Mouse (Mus musculus) urinary bladder, adult 2 months (tissue): ENCODE results near the gene Krtap10-4. TPM values are rescaled to one million over a fixed set of nuclear protein-coding genes. Genes with fewer than 3 reads are reported as not detected.
"Not testable (repeated sequence)": the region's sequence is repeated elsewhere in the genome, so short reads cannot be mapped to it uniquely, and the experiment has no call there.

Experiments used
- DNase-seq: peaks from one replicate; pipeline ENCODE4 v3.0.0; 2022; ENCODE audit warnings: low spot score
- polyA plus RNA-seq: library from polyadenylated mRNA; depleted of rRNA; stranded (reverse); fragments of >200 nt; gene quantifications from 2 replicates; pipeline ENCODE4 v1.2.3, GENCODE M21; 2012; rRNA removed

The Krtap10-4 gene
- polyA plus RNA-seq, 1 experiment = not detected

DNA sequence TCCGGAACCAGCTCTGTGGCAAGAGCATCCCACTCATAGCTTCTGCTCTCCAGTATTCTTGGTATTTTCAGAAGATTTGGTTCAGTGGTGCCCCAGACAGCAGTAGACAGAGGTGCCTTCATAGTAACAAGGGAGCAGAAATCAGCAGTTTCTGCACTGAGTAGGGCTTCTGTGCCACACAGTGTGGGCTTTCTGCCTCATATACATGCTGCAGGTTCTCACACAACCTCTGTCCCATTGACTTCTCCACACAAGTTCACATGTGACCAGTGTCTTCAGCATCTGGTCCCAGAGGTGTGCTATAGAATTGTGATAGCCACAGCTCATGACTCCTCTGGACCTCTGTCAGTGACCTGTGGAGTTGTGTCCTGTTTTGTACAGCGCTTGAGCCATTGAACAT lies 38.3 kb downstream of the Krtap10-4 start:
- DNase-seq = no peak

DNA sequence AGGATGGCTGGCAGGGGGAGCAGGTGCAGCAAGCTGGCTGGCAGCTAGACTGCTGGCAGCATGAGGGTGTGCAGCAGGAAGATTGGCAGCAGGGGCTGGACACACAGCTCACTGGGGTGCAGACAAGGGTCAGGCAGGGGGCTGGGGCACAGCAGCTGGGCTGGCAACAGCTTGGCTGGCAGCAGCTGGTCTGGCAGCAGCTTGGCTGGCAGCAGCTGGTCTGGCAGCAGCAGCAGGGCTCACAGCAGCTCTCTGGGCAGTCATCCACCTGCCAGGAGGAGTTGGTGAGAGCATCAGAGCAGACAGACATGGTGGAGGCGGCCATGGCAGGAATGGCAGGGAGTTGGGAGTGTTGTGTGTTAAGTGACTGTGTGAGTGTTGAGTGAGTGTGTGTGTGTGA lies 39.0 kb downstream of the Krtap10-4 start, which contains the start of gene Gm7137:
Gm7137 (minus strand) TSS at position 325 of the 400 bp plus-strand sequence.
- DNase-seq = not testable (repeated sequence)

- not testable (repeated sequence) for DNase-seq
These were observed 43.5 kb downstream of the Krtap10-4 start for GRCm38 (mm10) chr10:77783396-77783795.

DNA sequence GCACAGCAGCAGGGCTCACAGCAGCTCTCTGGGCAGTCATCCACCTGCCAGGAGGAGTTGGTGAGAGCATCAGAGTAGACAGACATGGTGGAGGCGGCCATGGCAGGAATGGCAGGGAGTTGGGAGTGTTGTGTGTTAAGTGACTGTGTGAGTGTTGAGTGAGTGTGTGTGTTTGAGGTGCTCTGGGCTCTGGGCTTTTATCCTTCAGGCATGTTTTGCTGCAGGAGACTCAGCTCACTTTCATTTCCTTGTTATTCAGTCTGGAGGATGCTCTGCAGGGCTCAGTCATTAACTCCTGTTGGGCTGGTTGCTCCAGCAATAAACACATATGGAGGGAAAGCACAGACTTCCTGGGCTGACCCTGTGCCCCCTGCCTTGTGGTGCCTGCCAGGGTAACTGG lies 44.5 kb downstream of the Krtap10-4 start, which contains the start of gene Gm3250:
Gm3250 (minus strand) TSS at position 101 of the 400 bp plus-strand sequence.
- DNase-seq = not testable (repeated sequence)

- DNase-seq = not testable (repeated sequence)
These were observed 50.1 kb downstream of the Krtap10-4 start, which contains the start of gene Gm7138 for GRCm38 (mm10) chr10:77776844-77777243. Gene Gm7138, minus strand, starts transcription at chr10:77776944.

Other genes with a start within 250 kb of the Krtap10-4 start
- gene Pttg1ip, start 245.4 kb downstream of the Krtap10-4 start, polyA plus RNA-seq = 457 and 472 TPM in 2 replicates
- 294 and 318 TPM in 2 replicates for gene Sumo3, start 221.0 kb downstream of the Krtap10-4 start, polyA plus RNA-seq
- gene Gm49325, start 220.9 kb downstream of the Krtap10-4 start, polyA plus RNA-seq = 0.89 and 23.6 TPM in 2 replicates
- gene Ube2g2, start 204.8 kb downstream of the Krtap10-4 start, polyA plus RNA-seq = 42.8 and 47.7 TPM in 2 replicates
- 1.3 and 1.6 TPM in 2 replicates for gene Tspear, start 140.5 kb downstream of the Krtap10-4 start, polyA plus RNA-seq
- gene Gm19402, start 136.3 kb downstream of the Krtap10-4 start, polyA plus RNA-seq = not detected in 2 replicates
- not detected in 2 replicates for gene Gm9508, start 129.9 kb downstream of the Krtap10-4 start, polyA plus RNA-seq
- not detected in 2 replicates for gene Gm10272, start 120.5 kb downstream of the Krtap10-4 start, polyA plus RNA-seq
- gene Gm10024, start 115.6 kb downstream of the Krtap10-4 start, polyA plus RNA-seq = 0.16 TPM in 1 of 2 replicates, not detected in the other
- gene Gm10142, start 111.3 kb downstream of the Krtap10-4 start, polyA plus RNA-seq = not detected in 2 replicates
- gene Krtap12-1, start 106.5 kb downstream of the Krtap10-4 start, polyA plus RNA-seq = not detected in 2 replicates
- not detected in 2 replicates for gene Gm10100, start 100.6 kb downstream of the Krtap10-4 start, polyA plus RNA-seq
- gene Gm18596, start 84.5 kb downstream of the Krtap10-4 start, polyA plus RNA-seq = not detected in 2 replicates
- not detected in 2 replicates for gene Gm9736, start 75.7 kb downstream of the Krtap10-4 start, polyA plus RNA-seq
- not detected in 2 replicates for gene Gm3233, start 67.4 kb downstream of the Krtap10-4 start, polyA plus RNA-seq
- gene Gm3238, start 55.8 kb downstream of the Krtap10-4 start, polyA plus RNA-seq = not detected in 2 replicates
- gene Gm7138, start 50.2 kb downstream of the Krtap10-4 start, polyA plus RNA-seq = not detected in 2 replicates
- gene Gm3250, start 44.6 kb downstream of the Krtap10-4 start, polyA plus RNA-seq = not detected in 2 replicates
- gene Gm7137, start 38.9 kb downstream of the Krtap10-4 start, polyA plus RNA-seq = not detected in 2 replicates
- not detected in 2 replicates for gene Gm9639, start 32.0 kb downstream of the Krtap10-4 start, polyA plus RNA-seq
- not detected in 2 replicates for gene Gm19668, start 28.0 kb downstream of the Krtap10-4 start, polyA plus RNA-seq
- not detected in 2 replicates for gene Gm9507, start 15.3 kb downstream of the Krtap10-4 start, polyA plus RNA-seq
- gene Gm2696, start 12.4 kb downstream of the Krtap10-4 start, polyA plus RNA-seq = 0.12 TPM in 1 of 2 replicates, not detected in the other
- gene Krtap10-10, start 8.9 kb upstream of the Krtap10-4 start, polyA plus RNA-seq = not detected in 2 replicates
- gene Gm36176, start 19.7 kb upstream of the Krtap10-4 start, polyA plus RNA-seq = not detected in 2 replicates
- not detected in 2 replicates for gene Gm10318, start 25.8 kb upstream of the Krtap10-4 start, polyA plus RNA-seq
- gene Gm3285, start 34.9 kb upstream of the Krtap10-4 start, polyA plus RNA-seq = not detected in 2 replicates
- gene Lrrc3, start 75.4 kb upstream of the Krtap10-4 start, polyA plus RNA-seq = 2.9 and 4.0 TPM in 2 replicates
- 0.90 and 1.5 TPM in 2 replicates for gene Trpm2, start 143.5 kb upstream of the Krtap10-4 start, polyA plus RNA-seq
- gene 1810043G02Rik, start 151.4 kb upstream of the Krtap10-4 start, polyA plus RNA-seq = 26.9 and 27.3 TPM in 2 replicates
- 53.7 and 55.3 TPM in 2 replicates for gene Pfkl, start 183.0 kb upstream of the Krtap10-4 start, polyA plus RNA-seq
- 43.8 and 60.7 TPM in 2 replicates for gene Dnmt3l, start 214.9 kb upstream of the Krtap10-4 start, polyA plus RNA-seq
- gene Aire, start 216.5 kb upstream of the Krtap10-4 start, polyA plus RNA-seq = 1.0 and 1.7 TPM in 2 replicates
- 42.6 and 42.8 TPM in 2 replicates for gene Icosl, start 242.2 kb upstream of the Krtap10-4 start, polyA plus RNA-seq